Mouse (Mus musculus) urinary bladder, adult 18-20 months (tissue): ENCODE data around the gene Exoc6b.

ENCODE experiments used
- DNase-seq, 2 experiments: peaks; one replicate each; pipeline ENCODE4 v3.0.0; 2022; ENCODE audit warnings: low spot score in 2 of 2, mixed read lengths in 2 of 2

The Exoc6b gene

GRCm38 (mm10) chr6:84726876-84727275, 342.4 kb downstream of the Exoc6b start:
- no peak for DNase-seq

GRCm38 (mm10) chr6:84713171-84713570, 356.1 kb downstream of the Exoc6b start:
- DNase-seq: no peak

- no peak for DNase-seq
These were observed 358.5 kb downstream of the Exoc6b start for GRCm38 (mm10) chr6:84710831-84711230.

GRCm38 (mm10) chr6:84708631-84709030, 360.7 kb downstream of the Exoc6b start:
- DNase-seq: no peak

GRCm38 (mm10) chr6:84699579-84699978, 369.7 kb downstream of the Exoc6b start:
- DNase-seq: no peak

GRCm38 (mm10) chr6:84698288-84698673, 371.0 kb downstream of the Exoc6b start:
- DNase-seq: no peak

- DNase-seq: peak; percentile 19 to 31
These were observed 371.6 kb downstream of the Exoc6b start for GRCm38 (mm10) chr6:84697474-84698287.

- DNase-seq: no peak
These were observed 375.5 kb downstream of the Exoc6b start for GRCm38 (mm10) chr6:84693844-84694243.

GRCm38 (mm10) chr6:84693204-84693603, 376.1 kb downstream of the Exoc6b start:
- DNase-seq: no peak

GRCm38 (mm10) chr6:84691907-84692306, 377.4 kb downstream of the Exoc6b start:
- DNase-seq: no peak

- no peak for DNase-seq
These were observed 391.5 kb downstream of the Exoc6b start for GRCm38 (mm10) chr6:84677770-84678169.

GRCm38 (mm10) chr6:84674936-84675335, 394.4 kb downstream of the Exoc6b start:
- no peak for DNase-seq

- DNase-seq: no peak
These were observed 395.2 kb downstream of the Exoc6b start for GRCm38 (mm10) chr6:84674136-84674535.

GRCm38 (mm10) chr6:84661451-84662112, 407.7 kb downstream of the Exoc6b start:
- no peak for DNase-seq

GRCm38 (mm10) chr6:84660982-84661381, 408.3 kb downstream of the Exoc6b start:
- DNase-seq: no peak

- no peak for DNase-seq
These were observed 412.2 kb downstream of the Exoc6b start for GRCm38 (mm10) chr6:84657091-84657490.

GRCm38 (mm10) chr6:84656680-84657079, 412.6 kb downstream of the Exoc6b start:
- no peak for DNase-seq

- DNase-seq: no peak
These were observed 417.4 kb downstream of the Exoc6b start for GRCm38 (mm10) chr6:84651902-84652301.

GRCm38 (mm10) chr6:84647197-84647596, 422.1 kb downstream of the Exoc6b start:
- DNase-seq: no peak

- DNase-seq: no peak
These were observed 422.6 kb downstream of the Exoc6b start for GRCm38 (mm10) chr6:84646696-84647095.

- no peak for DNase-seq
These were observed 428.3 kb downstream of the Exoc6b start for GRCm38 (mm10) chr6:84641062-84641431.

- peak; percentile 11 to 23 for DNase-seq
These were observed 428.8 kb downstream of the Exoc6b start for GRCm38 (mm10) chr6:84640324-84641061.
